Mouse (Mus musculus) liver, adult 2 months (tissue): ENCODE results near the gene Ddah2.

ENCODE experiments used
- CTCF ChIP-seq: fragments of 200-500 bp; IDR thresholded peaks from 2 replicates; pipeline ENCODE4 v1.5.1; 2011; ENCODE audit warnings: low read depth, low read length, control low read depth
- POLR2A ChIP-seq: fragments of 200-500 bp; IDR thresholded peaks from 2 replicates; pipeline ENCODE4 v1.6.1; 2011; ENCODE audit warnings: low read length, control low read depth; ENCODE audit not compliant: insufficient read depth; ENCODE audit errors: extremely low read depth

DNA sequence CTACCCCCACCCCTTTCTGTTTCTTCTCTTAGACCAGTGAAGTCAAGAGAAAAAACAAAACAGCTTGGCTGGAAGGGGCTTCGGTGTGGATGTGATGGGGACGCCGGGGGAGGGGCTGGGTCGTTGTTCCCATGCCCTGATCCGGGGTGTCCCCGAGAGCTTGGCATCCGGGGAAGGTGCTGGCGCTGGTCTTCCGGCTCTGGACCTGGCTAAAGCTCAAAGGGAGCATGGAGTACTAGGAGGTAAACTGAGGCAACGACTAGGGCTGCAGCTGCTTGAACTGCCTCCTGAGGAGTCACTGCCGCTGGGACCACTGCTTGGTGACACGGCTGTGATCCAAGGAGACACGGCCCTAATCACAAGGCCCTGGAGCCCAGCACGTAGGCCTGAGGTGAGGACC lies 1.2 kb downstream of the Ddah2 start:
- TF ChIP-seq POLR2A (no peak), CTCF (no peak)
